Mouse (Mus musculus): ENCODE measurements around the gene Wdr53. TPM values are rescaled to one million over a fixed set of nuclear protein-coding genes. Genes with fewer than 3 reads are reported as not detected.
"Not testable (repeated sequence)": the region's sequence is repeated elsewhere in the genome, so short reads cannot be mapped to it uniquely, and the experiment has no call there.

The Wdr53 gene
- total RNA-seq, 4 experiments from 2014 or later: 5.5 to 8.0 (median 6.5) TPM

DNA sequence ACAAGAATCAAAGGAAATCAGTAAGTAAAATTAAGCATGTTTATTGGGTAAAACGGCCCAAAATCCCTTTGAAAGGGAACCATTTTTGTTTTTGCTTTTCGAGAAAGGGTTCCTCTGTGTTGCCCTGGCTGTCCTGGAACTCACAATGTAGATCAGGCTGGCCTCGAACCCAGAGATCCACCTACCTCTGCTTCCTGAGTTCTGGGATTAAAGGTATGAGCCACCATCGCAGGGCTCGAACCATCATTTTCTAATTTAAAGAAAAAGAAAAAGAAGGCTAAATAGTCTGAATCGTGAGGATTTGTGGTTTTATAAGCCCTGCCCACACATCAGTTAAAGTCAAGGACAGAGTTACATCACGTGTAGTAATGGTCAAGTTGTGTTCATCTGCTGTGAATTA is 31.4 kb downstream of the Wdr53 start:
- DNase-seq (ENCODE audit: low spot score in 2 of 2): no peak

DNA sequence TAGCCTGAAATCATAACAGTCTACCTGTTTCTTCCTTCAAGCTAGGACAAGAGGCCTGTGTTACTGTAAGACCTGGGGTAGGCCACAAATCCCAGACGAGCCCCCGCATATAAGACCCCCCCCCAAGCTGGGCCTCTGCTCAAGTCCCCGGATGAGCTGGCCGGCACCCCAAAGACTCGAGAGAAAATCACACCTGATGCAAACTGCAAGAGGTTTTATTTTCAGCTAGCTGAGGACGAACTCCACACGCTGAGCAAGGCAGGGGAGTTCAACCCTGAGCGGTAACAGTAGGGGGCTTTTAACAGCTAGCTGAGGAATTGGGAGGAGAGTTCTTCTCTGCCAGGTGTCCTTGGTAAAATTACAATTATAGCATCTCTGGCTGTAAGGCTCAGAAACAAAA is 33.2 kb downstream of the Wdr53 start:
- no peak for DNase-seq (ENCODE audit: low spot score in 2 of 2)

DNA sequence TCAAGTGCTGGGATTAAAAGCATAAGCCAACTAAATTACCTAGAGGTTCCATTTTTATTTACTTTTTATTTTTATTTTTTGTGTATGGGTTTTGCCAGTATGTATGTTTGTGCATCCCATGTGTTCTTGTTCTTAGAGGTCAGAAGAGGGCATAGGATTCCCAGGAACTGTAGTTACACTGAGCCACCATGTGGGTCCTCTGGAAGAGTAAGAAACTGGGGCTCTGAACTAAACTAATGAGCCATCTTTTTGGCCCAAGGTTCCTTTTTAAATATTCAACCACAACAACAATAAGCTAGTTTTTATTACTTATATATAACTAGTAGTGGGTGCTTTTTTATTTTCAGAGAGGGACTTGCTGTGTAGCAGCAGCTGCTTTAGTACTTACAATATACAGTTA is 35.6 kb downstream of the Wdr53 start:
- DNase-seq (ENCODE audit: low spot score in 2 of 2): no peak

DNA sequence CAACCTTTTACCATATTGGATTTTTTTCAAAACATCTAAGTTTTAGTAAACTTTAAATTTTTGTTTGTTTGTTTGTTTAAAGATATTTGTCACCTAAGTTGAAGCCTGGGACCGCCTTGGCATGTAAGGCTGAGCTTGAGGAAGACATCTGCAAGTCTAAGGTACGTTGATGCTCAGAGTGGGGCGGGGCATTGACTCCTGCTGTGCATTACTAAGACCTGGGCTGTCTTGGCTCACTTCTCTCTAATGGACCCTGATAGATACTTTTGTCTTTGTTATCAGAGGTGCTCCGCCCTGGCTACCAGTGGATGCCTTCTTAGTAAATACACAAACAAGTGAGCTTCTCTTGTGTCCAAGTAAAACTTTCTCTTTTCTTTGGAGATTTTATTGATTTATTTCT is 44.8 kb downstream of the Wdr53 start:
- no peak for DNase-seq (ENCODE audit: low spot score in 2 of 2)

DNA sequence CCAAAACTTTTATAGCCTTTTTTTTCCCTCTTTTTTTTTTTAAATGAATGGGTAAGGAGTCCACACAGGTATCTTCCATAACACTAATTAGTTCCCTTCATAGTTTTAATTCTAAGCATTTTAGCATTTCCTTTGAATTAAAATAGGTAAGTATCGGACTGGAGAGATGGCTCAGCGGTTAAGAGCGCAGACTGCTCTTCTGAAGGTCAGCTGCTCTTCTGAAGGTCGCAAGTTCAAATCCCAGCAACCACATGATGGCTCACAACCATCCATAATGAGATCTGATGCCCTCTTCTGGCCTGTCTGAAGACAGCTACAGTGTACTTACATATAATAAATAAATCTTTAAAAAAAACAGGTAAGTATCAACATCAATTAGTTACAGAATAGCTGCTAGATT is 52.6 kb downstream of the Wdr53 start:
- DNase-seq (ENCODE audit: low spot score in 2 of 2): not testable (repeated sequence)

DNA sequence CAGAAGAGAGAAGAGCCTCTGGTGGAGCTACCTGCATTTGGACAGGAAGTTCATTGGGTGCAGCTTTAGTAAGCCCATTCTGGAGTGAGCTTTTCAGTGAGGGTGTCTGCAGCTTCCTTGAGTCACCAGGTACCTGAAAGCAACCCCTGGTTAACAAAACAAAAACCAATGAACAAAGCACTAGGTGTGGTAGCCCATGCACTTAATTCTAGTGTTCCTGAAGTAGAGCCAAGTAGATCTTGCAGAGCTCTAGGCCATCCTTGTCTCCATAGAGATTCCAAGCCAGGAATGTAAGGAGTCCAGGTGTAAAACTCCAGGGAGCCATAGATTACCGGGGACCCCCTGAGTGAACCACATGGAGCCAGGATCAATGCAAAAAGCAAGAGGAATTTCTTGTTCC is 56.0 kb downstream of the Wdr53 start:
- no peak for DNase-seq (ENCODE audit: low spot score in 2 of 2)

DNA sequence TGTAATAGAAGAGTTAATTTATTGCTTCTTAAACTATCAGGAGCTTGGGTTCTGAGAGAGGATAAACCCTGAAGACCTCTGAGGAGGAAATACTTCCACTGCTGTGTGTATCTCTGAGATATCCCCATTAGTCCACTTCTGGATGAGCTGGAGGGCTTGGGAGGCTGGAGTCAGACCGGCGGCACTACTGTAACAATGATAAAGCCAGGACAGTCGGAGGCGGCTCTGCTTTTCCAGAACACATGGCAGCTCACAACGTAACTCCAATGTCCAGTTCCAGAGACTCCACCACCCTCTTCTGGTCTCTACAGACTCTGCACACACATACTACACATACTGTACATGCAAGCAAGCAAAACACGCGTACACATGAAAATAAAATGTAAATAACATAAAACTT is 56.9 kb downstream of the Wdr53 start:
- DNase-seq (ENCODE audit: low spot score in 2 of 2): no peak

Small RNA genes lying within 50 kb of the gene (microRNA-seq; reads per million reads assigned to microRNA genes)
- not detected for gene Mir1946a

Other genes with a start within 250 kb of the Wdr53 start
- 10 to 100 TPM; 10.2 to 14.7 (median 11.8) TPM for gene Senp5, start 243.9 kb upstream of the Wdr53 start, total RNA-seq (2022)
- gene Pak2, start 167.9 kb upstream of the Wdr53 start, total RNA-seq (2022): 10 to 100 TPM; 11.8 to 14.2 (median 13.3) TPM
- 10 to 100 TPM; 11.3 to 17.4 (median 11.7) TPM for gene Pigx, start 147.5 kb upstream of the Wdr53 start, total RNA-seq (2022)
- 10 to 100 TPM in 2 of 4 experiments, 1 to 10 TPM in 2; 9.5 to 11.1 (median 10.2) TPM for gene Cep19, start 147.4 kb upstream of the Wdr53 start, total RNA-seq (2022)
- gene Nrros, start 81.6 kb upstream of the Wdr53 start, total RNA-seq (2022): 1 to 10 TPM in 2 of 4 experiments, under 1 TPM in 2; 0.56 to 1.7 (median 1.2) TPM
- not detected for gene Bex6, start 67.4 kb upstream of the Wdr53 start, total RNA-seq (2022)
- 10 to 100 TPM; 15.9 to 20.6 (median 16.7) TPM for gene Fbxo45, start 69 bp upstream of the Wdr53 start, total RNA-seq (2022)
- 10 to 100 TPM; 55.5 to 79.7 (median 66.0) TPM for gene Smco1, start 24.2 kb downstream of the Wdr53 start, total RNA-seq (2022)
- 10 to 100 TPM in 2 of 4 experiments, 1 to 10 TPM in 2; 8.5 to 11.7 (median 10.2) TPM for gene Rnf168, start 30.2 kb downstream of the Wdr53 start, total RNA-seq (2022)
- gene Ubxn7, start 85.0 kb downstream of the Wdr53 start, total RNA-seq (2022): 10 to 100 TPM; 10.9 to 15.5 (median 13.3) TPM
- not detected for gene Tm4sf19, start 153.3 kb downstream of the Wdr53 start, total RNA-seq (2022)
- 1 to 10 TPM; 4.9 to 7.8 (median 6.4) TPM for gene Tctex1d2, start 172.5 kb downstream of the Wdr53 start, total RNA-seq (2022)
- gene Pcyt1a, start 183.7 kb downstream of the Wdr53 start, total RNA-seq (2022): 100 to 1,000 TPM; 124 to 143 (median 130) TPM
- not detected for gene Slc51a, start 240.7 kb downstream of the Wdr53 start, total RNA-seq (2022)
- not detected for gene Zdhhc19, start 249.0 kb downstream of the Wdr53 start, total RNA-seq (2022)